In genomic region chrX:169827720-169828119, GRCm38 (mm10) we compare ENCODE assay signal across 12 mouse cellular contexts. TPM values are rescaled to one million over a fixed set of nuclear protein-coding genes. Genes with fewer than 3 reads are reported as not detected.
DNase-seq lines count a peak whose midpoint lies in the region; ATAC-seq and TF ChIP-seq lines count a peak whose summit lies in the region.
"Had no signal": no experiment of that assay in that cellular context is flagged by ENCODE, and none has a peak within 500 bp of the region (broad histone marks: within the 10 kb centered on the region; RNA-seq: fewer than 3 reads in every experiment).

No protein-coding gene starts in this region.

- H3K9me3 ChIP-seq in heart, embryonic 10.5 days: no peaks in the 10 kb centered on the region
- H3K9me3 ChIP-seq in forebrain, embryonic 16.5 days (ENCODE audit: control insufficient read depth, low read length): no peaks in the 10 kb centered on the region
- no peaks in the 10 kb centered on the region for H3K9me3 ChIP-seq in midbrain, embryonic 11.5 days (ENCODE audit: control insufficient read depth, low read length)
- H3K9me3 ChIP-seq: embryonic facial prominence, embryonic 13.5 days; limb, embryonic 10.5 days had no signal

- 25% methylated on average over 7 of the region's 7 CpGs for WGBS in heart, embryonic 10.5 days
- WGBS in forebrain, embryonic 16.5 days: 32% methylated on average over 7 of the region's 7 CpGs
- 11% methylated on average over 6 of the region's 7 CpGs for WGBS in midbrain, embryonic 11.5 days

- TF ChIP-seq POLR2A in cortical plate, adult 2 months (IDR thresholded peaks at IDR 0.05; ENCODE audit: extremely low read depth, insufficient read depth, low read length): no peak

- peak overlapping the region; percentile 48 for H3K4me2 ChIP-seq in forebrain, embryonic 16.5 days (ENCODE audit: low read length)
- peak overlapping the region; percentile 54 for H3K4me2 ChIP-seq in midbrain, embryonic 11.5 days
- H3K4me2 ChIP-seq: embryonic facial prominence, embryonic 13.5 days had no signal

- H3K27me3 ChIP-seq in heart, embryonic 10.5 days (ENCODE audit: insufficient read depth, poor library complexity, severe bottlenecking): peaks cover 4% of the 10 kb centered on the region; the same call in 1 of the 2 replicates
- H3K27me3 ChIP-seq in forebrain, embryonic 16.5 days (replicated peaks; ENCODE audit: control insufficient read depth, insufficient read depth, low read length): peaks cover 6% of the 10 kb centered on the region; the same call in 1 of the 2 replicates
- H3K27me3 ChIP-seq in midbrain, embryonic 11.5 days (ENCODE audit: control insufficient read depth, insufficient read depth, low read length): no peaks in the 10 kb centered on the region; the same call in 1 of the 2 replicates

- peak overlapping the region; percentile 36; the same call in 1 of the 2 replicates for H3K27ac ChIP-seq in heart, embryonic 10.5 days
- peak overlapping the region; percentile 50; the same call in 1 of the 2 replicates for H3K27ac ChIP-seq in cortical plate, adult 2 months (ENCODE audit: insufficient read depth, low read length)
- H3K27ac ChIP-seq in forebrain, embryonic 16.5 days (ENCODE audit: low read length): peak overlapping the region; percentile 72
- H3K27ac ChIP-seq in midbrain, embryonic 11.5 days (ENCODE audit: low read depth, low read length): peak overlapping the region; percentile 89
- H3K27ac ChIP-seq: embryonic facial prominence, embryonic 13.5 days; gastrocnemius, adult 2 months; limb, embryonic 10.5 days had no signal

- DNase-seq in heart, embryonic 10.5 days (ENCODE audit: low spot score): no peak
- DNase-seq in heart, adult 11 months: no peak
- DNase-seq in midbrain, embryonic 11.5 days (ENCODE audit: low spot score, missing footprints): peak; percentile 92
- DNase-seq in spleen, postnatal 36 days (ENCODE audit: low spot score in 2 of 2): no peak
- DNase-seq in right cerebral cortex, postnatal 10 days (ENCODE audit: low spot score in 2 of 2): no peak
- no peak for DNase-seq in spleen, postnatal 10 days (ENCODE audit: low spot score in 2 of 2)
- DNase-seq: gastrocnemius, adult 2 months; heart, postnatal 14 days had no signal

- no peak overlapping the region for H3K4me3 ChIP-seq in heart, embryonic 10.5 days
- no peak overlapping the region for H3K4me3 ChIP-seq in cortical plate, adult 2 months (ENCODE audit: insufficient read depth, low read length)
- H3K4me3 ChIP-seq in forebrain, embryonic 16.5 days (replicated peaks; ENCODE audit: low read length): peak overlapping the region; percentile 24
- H3K4me3 ChIP-seq in midbrain, embryonic 11.5 days (ENCODE audit: low read depth, low read length): peak overlapping the region; percentile 28
- H3K4me3 ChIP-seq: embryonic facial prominence, embryonic 13.5 days; gastrocnemius, adult 2 months; limb, embryonic 10.5 days had no signal

- 0 out of 2 replicates have a peak, but pooled peaks cover 5% of the 10 kb centered on the region for H3K4me1 ChIP-seq in heart, embryonic 10.5 days
- H3K4me1 ChIP-seq in cortical plate, adult 2 months (ENCODE audit: control insufficient read depth, insufficient read depth, low read length): no peaks in the 10 kb centered on the region; the same call in 1 of the 2 replicates
- H3K4me1 ChIP-seq in forebrain, embryonic 16.5 days (replicated peaks; ENCODE audit: control insufficient read depth, insufficient read depth, low read length): peaks cover 5% of the 10 kb centered on the region
- peaks cover 4% of the 10 kb centered on the region; the same call in 1 of the 2 replicates for H3K4me1 ChIP-seq in midbrain, embryonic 11.5 days (ENCODE audit: control insufficient read depth, insufficient read depth, low read length)
- H3K4me1 ChIP-seq: embryonic facial prominence, embryonic 13.5 days had no signal

- ATAC-seq in forebrain, embryonic 16.5 days: peak; percentile 36; the same call in 1 of the 2 replicates
- peak; percentile 72 for ATAC-seq in midbrain, embryonic 11.5 days (ENCODE audit: low FRiP score)

- no peaks in the 10 kb centered on the region for H3K36me3 ChIP-seq in heart, embryonic 10.5 days
- H3K36me3 ChIP-seq in forebrain, embryonic 16.5 days (ENCODE audit: control insufficient read depth, insufficient read depth): no peaks in the 10 kb centered on the region
- H3K36me3 ChIP-seq in midbrain, embryonic 11.5 days (ENCODE audit: control insufficient read depth, insufficient read depth, low read length): no peaks in the 10 kb centered on the region
- H3K36me3 ChIP-seq: embryonic facial prominence, embryonic 13.5 days; limb, embryonic 10.5 days had no signal

- peak overlapping the region; percentile 52 for H3K9ac ChIP-seq in forebrain, embryonic 16.5 days (replicated peaks; ENCODE audit: low read depth, low read length)
- H3K9ac ChIP-seq in midbrain, embryonic 11.5 days (ENCODE audit: low read length): peak overlapping the region; percentile 56
- H3K9ac ChIP-seq: embryonic facial prominence, embryonic 13.5 days had no signal

- no peak for TF ChIP-seq CTCF in cortical plate, adult 2 months (IDR thresholded peaks at IDR 0.05; ENCODE audit: extremely low read depth, insufficient read depth, low read length)

RNA-seq across cellular contexts. Expression of gene 4933400A11Rik, which starts 48.3 kb away (rescaled TPM):
- 0.39 TPM in 1 of 2 replicates, not detected in the other for polyA plus RNA-seq in heart, embryonic 10.5 days (2016; fragmentation: Nextera tagmentation; extraction: Ambion mirVana)
- not detected in 2 replicates for polyA plus RNA-seq in cortical plate, adult 2 months (2012; rRNA removed)
- polyA plus RNA-seq in forebrain, embryonic 16.5 days (2015; fragmentation: Nextera tagmentation; extraction: Ambion mirVana): not detected in 2 replicates
- polyA plus RNA-seq in midbrain, embryonic 11.5 days (2014; fragmentation: Nextera tagmentation; extraction: Ambion mirVana): not detected in 2 replicates
- polyA plus RNA-seq: limb, embryonic 10.5 days had no signal

Comparison
In these comparisons a context has a peak if more than half of its experiments do, and no peak if none do; other contexts are left out.
1. H3K27ac ChIP-seq: peak in every context shown above with its lines; median percentile 89 in midbrain, embryonic 11.5 days; 72 in forebrain, embryonic 16.5 days; 50 in cortical plate, adult 2 months; 36 in heart, embryonic 10.5 days.
2. H3K4me3 ChIP-seq: peak in forebrain, embryonic 16.5 days (single experiment) and midbrain, embryonic 11.5 days (single experiment); none in heart, embryonic 10.5 days (single experiment) and cortical plate, adult 2 months (single experiment).